In genomic region chr5:37219615-37220014, GRCm38 (mm10) we compare ENCODE assay signal across 21 mouse cellular contexts. TPM values are rescaled to one million over a fixed set of nuclear protein-coding genes. Genes with fewer than 3 reads are reported as not detected.
DNase-seq lines count a peak whose midpoint lies in the region; ATAC-seq and TF ChIP-seq lines count a peak whose summit lies in the region.
"Had no signal": no experiment of that assay in that cellular context is flagged by ENCODE, and none has a peak within 500 bp of the region (broad histone marks: within the 10 kb centered on the region; RNA-seq: fewer than 3 reads in every experiment).

No protein-coding gene starts in this region.

- dilution Hi-C loops in CH12.LX (cut with MboI; ENCODE audit: extremely low pct_ligation_motif_present, extremely low pct_unique_long_range_greater_than_20kb, low sequenced_read_pairs): no loop called here

- H3K9ac ChIP-seq in midbrain, embryonic 11.5 days (ENCODE audit: low read length): no peak overlapping the region
- H3K9ac ChIP-seq in midbrain, embryonic 16.5 days (ENCODE audit: low read depth, low read length): no peak overlapping the region
- no peak overlapping the region for H3K9ac ChIP-seq in CH12.LX (ENCODE audit: insufficient read depth, low read depth)
- H3K9ac ChIP-seq in hindbrain, embryonic 14.5 days: no peak overlapping the region
- H3K9ac ChIP-seq: embryonic facial prominence, embryonic 13.5 days; limb, embryonic 13.5 days; liver, embryonic 13.5 days; lung, embryonic 14.5 days had no signal

- H3K79me2 ChIP-seq in CH12.LX (replicated peaks; ENCODE audit: control insufficient read depth, extremely low read depth, insufficient read depth, poor library complexity, severe bottlenecking): no peaks in the 10 kb centered on the region

- WGBS in midbrain, embryonic 11.5 days: 47% methylated on average over 5 of the region's 5 CpGs
- WGBS in midbrain, embryonic 16.5 days: 44% methylated on average over 5 of the region's 5 CpGs
- 46% methylated on average over 5 of the region's 5 CpGs for WGBS in hindbrain, embryonic 14.5 days

- H3K4me3 ChIP-seq in midbrain, embryonic 11.5 days (ENCODE audit: low read depth, low read length): no peak overlapping the region
- no peak overlapping the region for H3K4me3 ChIP-seq in midbrain, embryonic 16.5 days (ENCODE audit: low read depth, low read length)
- no peak overlapping the region for H3K4me3 ChIP-seq in CH12.LX (replicated peaks in 1 of 3; ENCODE audit: low read depth in 2 of 3, low read length in 2 of 3, poor library complexity in 1 of 3)
- no peak overlapping the region for H3K4me3 ChIP-seq in hindbrain, embryonic 14.5 days (replicated peaks; ENCODE audit: low read length)
- H3K4me3 ChIP-seq: embryonic facial prominence, embryonic 13.5 days; limb, embryonic 13.5 days; liver, embryonic 13.5 days had no signal

- no peak overlapping the region for H3K27ac ChIP-seq in midbrain, embryonic 11.5 days (ENCODE audit: low read depth, low read length)
- H3K27ac ChIP-seq in midbrain, embryonic 16.5 days (ENCODE audit: low read length): no peak overlapping the region
- no peak overlapping the region for H3K27ac ChIP-seq in CH12.LX (ENCODE audit: insufficient read depth, low read depth)
- H3K27ac ChIP-seq in hindbrain, embryonic 14.5 days: no peak overlapping the region
- H3K27ac ChIP-seq: embryonic facial prominence, embryonic 13.5 days; limb, embryonic 13.5 days; liver, embryonic 13.5 days had no signal

- H3K36me3 ChIP-seq in midbrain, embryonic 11.5 days (ENCODE audit: control insufficient read depth, insufficient read depth, low read length): no peaks in the 10 kb centered on the region
- no peaks in the 10 kb centered on the region for H3K36me3 ChIP-seq in midbrain, embryonic 16.5 days (ENCODE audit: control insufficient read depth, insufficient read depth, low read length)
- no peaks in the 10 kb centered on the region for H3K36me3 ChIP-seq in CH12.LX (replicated peaks in 1 of 2; ENCODE audit: control insufficient read depth in 1 of 2, insufficient read depth in 1 of 2, low read length in 1 of 2)
- no peaks in the 10 kb centered on the region for H3K36me3 ChIP-seq in hindbrain, embryonic 14.5 days (replicated peaks; ENCODE audit: control insufficient read depth, insufficient read depth)
- H3K36me3 ChIP-seq: embryonic facial prominence, embryonic 13.5 days; G1E; limb, embryonic 13.5 days; liver, embryonic 13.5 days had no signal

- H3K27me3 ChIP-seq in midbrain, embryonic 11.5 days (ENCODE audit: control insufficient read depth, insufficient read depth, low read length): no peaks in the 10 kb centered on the region
- H3K27me3 ChIP-seq in midbrain, embryonic 16.5 days (ENCODE audit: control insufficient read depth, insufficient read depth, low read depth, low read length): no peaks in the 10 kb centered on the region
- H3K27me3 ChIP-seq in CH12.LX (replicated peaks): peaks cover 57% of the 10 kb centered on the region
- no peaks in the 10 kb centered on the region for H3K27me3 ChIP-seq in hindbrain, embryonic 14.5 days (ENCODE audit: control insufficient read depth, insufficient read depth, low read length)
- H3K27me3 ChIP-seq: embryonic facial prominence, embryonic 13.5 days; liver, embryonic 13.5 days had no signal

- TF ChIP-seq POLR2A in CH12.LX (IDR thresholded peaks at IDR 0.05; ENCODE audit: low read depth, low read length): no peak

- ATAC-seq in midbrain, embryonic 11.5 days (ENCODE audit: low FRiP score): 0 out of 2 replicates have a peak, but pooled peaks have one; percentile 46
- ATAC-seq in midbrain, embryonic 16.5 days: no peak
- 0 out of 2 replicates have a peak, but pooled peaks have one; percentile 48 for ATAC-seq in hindbrain, embryonic 14.5 days (ENCODE audit: low FRiP score)
- ATAC-seq: forebrain, embryonic 14.5 days had no signal

- TF ChIP-seq RAD21 in CH12.LX (IDR thresholded peaks at IDR 0.05; ENCODE audit: low read depth, low read length): no peak

- TF ChIP-seq EP300 in CH12.LX (IDR thresholded peaks at IDR 0.05; ENCODE audit: low read length): no peak

- TF ChIP-seq CTCF in CH12.LX (conservative IDR thresholded peaks at IDR 0.05 in 1 of 2, IDR thresholded peaks at IDR 0.05 in 1 of 2; ENCODE audit: low read depth in 2 of 2, low read length in 2 of 2): no peak

- peak; percentile 68 for DNase-seq in midbrain, embryonic 11.5 days (ENCODE audit: low spot score, missing footprints)
- DNase-seq in A20 (ENCODE audit: low read depth, low spot score) (peak; percentile 21), CH12.LX (ENCODE audit: extremely low read depth) (no peak)
- DNase-seq in hindbrain, embryonic 14.5 days (ENCODE audit: low spot score): no peak
- DNase-seq in cerebellum, adult 8-10 months: no peak
- no peak for DNase-seq in heart, postnatal 4 days
- DNase-seq: adrenal gland, postnatal 36 days; cerebellum, adult 9-10 months; gastrocnemius, postnatal 36 days; kidney, adult 11 months; liver, embryonic 13.5 days; lung, embryonic 14.5 days; lung, postnatal 36 days; thymus, adult 2 months had no signal

- in situ Hi-C loops in CH12.LX (cut with MboI; ENCODE audit: low pct_ligation_motif_present, low pct_unique_long_range_greater_than_20kb, low sequenced_read_pairs): no loop called here

- H3K4me1 ChIP-seq in midbrain, embryonic 11.5 days (ENCODE audit: control insufficient read depth, insufficient read depth, low read length): 0 out of 2 replicates have a peak, but pooled peaks cover 2% of the 10 kb centered on the region
- H3K4me1 ChIP-seq in midbrain, embryonic 16.5 days (ENCODE audit: control insufficient read depth, insufficient read depth, low read length): no peaks in the 10 kb centered on the region; the same call in 1 of the 2 replicates
- no peaks in the 10 kb centered on the region; a peak in 1 of 4 replicates for H3K4me1 ChIP-seq in CH12.LX (ENCODE audit: control insufficient read depth in 1 of 2, insufficient read depth in 2 of 2)
- H3K4me1 ChIP-seq in hindbrain, embryonic 14.5 days (replicated peaks; ENCODE audit: control insufficient read depth, insufficient read depth, low read length): peaks cover 21% of the 10 kb centered on the region
- H3K4me1 ChIP-seq: embryonic facial prominence, embryonic 13.5 days; limb, embryonic 13.5 days; liver, embryonic 13.5 days had no signal

- H3K9me3 ChIP-seq in midbrain, embryonic 11.5 days (ENCODE audit: control insufficient read depth, low read length): no peaks in the 10 kb centered on the region
- H3K9me3 ChIP-seq in midbrain, embryonic 16.5 days (replicated peaks; ENCODE audit: control insufficient read depth, low read length, poor library complexity, severe bottlenecking): no peaks in the 10 kb centered on the region
- no peaks in the 10 kb centered on the region for H3K9me3 ChIP-seq in CH12.LX (replicated peaks; ENCODE audit: low read length)
- H3K9me3 ChIP-seq in hindbrain, embryonic 14.5 days (ENCODE audit: control insufficient read depth, low read length): no peaks in the 10 kb centered on the region
- H3K9me3 ChIP-seq: embryonic facial prominence, embryonic 13.5 days; limb, embryonic 13.5 days; liver, embryonic 13.5 days had no signal

- no peak overlapping the region for H3K4me2 ChIP-seq in midbrain, embryonic 11.5 days
- H3K4me2 ChIP-seq in midbrain, embryonic 16.5 days (ENCODE audit: low read length): no peak overlapping the region
- peak overlapping the region; percentile 34; the same call in 1 of the 2 replicates for H3K4me2 ChIP-seq in CH12.LX (ENCODE audit: insufficient read depth, low read depth, poor library complexity, severe bottlenecking)
- H3K4me2 ChIP-seq in hindbrain, embryonic 14.5 days (replicated peaks): no peak overlapping the region
- H3K4me2 ChIP-seq: embryonic facial prominence, embryonic 13.5 days; limb, embryonic 13.5 days; liver, embryonic 13.5 days; lung, embryonic 14.5 days had no signal

TF ChIP-seq in CH12.LX, 34 proteins besides CTCF, POLR2A, EP300 and RAD21:
- TF ChIP-seq USF1 (IDR thresholded peaks at IDR 0.05; ENCODE audit: low read depth, low read length) (no peak), TCF12 (IDR thresholded peaks at IDR 0.05; ENCODE audit: low read depth, low read length) (no peak), MAFK (IDR thresholded peaks at IDR 0.05; ENCODE audit: insufficient replicate concordance, low read length) (no peak), MEF2A (IDR thresholded peaks at IDR 0.05; ENCODE audit: borderline replicate concordance, low read depth, low read length) (no peak), NRF1 (IDR thresholded peaks at IDR 0.05; ENCODE audit: low read depth, low read length) (no peak), TBP (conservative IDR thresholded peaks at IDR 0.05; ENCODE audit: low read depth, low read length) (no peak), ZC3H11A (IDR thresholded peaks at IDR 0.05; ENCODE audit: low read depth, low read length) (no peak)
TF ChIP-seq in CH12.LX: peak in this region for 0.

RNA-seq across cellular contexts. Expression of gene Crmp1, which starts 22.1 kb away (rescaled TPM):
- 272 and 295 TPM in 2 replicates for polyA plus RNA-seq in midbrain, embryonic 11.5 days (2014; fragmentation: Nextera tagmentation; extraction: Ambion mirVana)
- polyA plus RNA-seq in midbrain, embryonic 16.5 days (2015; fragmentation: Nextera tagmentation; extraction: Ambion mirVana): 977 and 1,010 TPM in 2 replicates
- 9.1 and 10.5 TPM in 2 replicates for total RNA-seq in CH12.LX (2012; rRNA removed)
- total RNA-seq in CH12.LX (2014; rRNA removed): 3.3 TPM in 2 replicates
- polyA plus RNA-seq in CH12.LX (2012; ENCODE audit: insufficient read length, low read depth): 19.6 and 20.1 TPM in 2 replicates
- polyA plus RNA-seq in hindbrain, embryonic 14.5 days (2014; fragmentation: Nextera tagmentation; extraction: Ambion mirVana): 907 and 1,000 TPM in 2 replicates
- total RNA-seq in heart, postnatal 4 days (2021): 10 to 100 TPM; 10.1 to 11.2 TPM
- total RNA-seq: common myeloid progenitor, adult 5-6 weeks; G1E; megakaryocyte-erythroid progenitor cell, adult 5-6 weeks had no signal
- polyA plus RNA-seq: G1E had no signal

Comparison
In these comparisons a context has a peak if more than half of its experiments do, and no peak if none do; other contexts are left out.
1. DNase-seq: peak in midbrain, embryonic 11.5 days (single experiment) and A20 (single experiment); none in CH12.LX (single experiment), hindbrain, embryonic 14.5 days (single experiment), cerebellum, adult 8-10 months (single experiment) and heart, postnatal 4 days (single experiment).
2. RNA of gene Crmp1, which starts 22.1 kb away (polyA plus RNA-seq): 977 to 1,010 TPM in midbrain, embryonic 16.5 days, 907 to 1,000 TPM in hindbrain, embryonic 14.5 days and 272 to 295 TPM in midbrain, embryonic 11.5 days; 19.6 to 20.1 TPM in CH12.LX; every median in the first group is over 10 times any median in the second.